Mouse (Mus musculus): ENCODE measurements around the gene Tctn3.

Tctn3 gene

GRCm38 (mm10) chr19:40611830-40612506, at the start of gene Tctn3, which contains the start of gene Entpd1:
TSS of gene Tctn3 (minus strand) at chr19:40612233.
TSS of gene Entpd1 (plus strand) at chr19:40612366.
- peak; percentile 86 to 94 for DNase-seq (ENCODE audit: low spot score in 2 of 2)

GRCm38 (mm10) chr19:40661108-40661507, 49.1 kb upstream of the Tctn3 start:
- peak in 1 of 2 experiments; percentile 35 for DNase-seq (ENCODE audit: low spot score in 2 of 2)

- DNase-seq (ENCODE audit: low spot score in 2 of 2), result no peak
Observed at GRCm38 (mm10) chr19:40660510-40660909, 48.5 kb upstream of the Tctn3 start.

GRCm38 (mm10) chr19:40659651-40660478, 47.8 kb upstream of the Tctn3 start:
- no peak for DNase-seq (ENCODE audit: low spot score in 2 of 2)

GRCm38 (mm10) chr19:40658935-40659334, 46.9 kb upstream of the Tctn3 start:
- DNase-seq (ENCODE audit: low spot score in 2 of 2), result no peak

GRCm38 (mm10) chr19:40658281-40658680, 46.2 kb upstream of the Tctn3 start:
- DNase-seq (ENCODE audit: low spot score in 2 of 2), result no peak

GRCm38 (mm10) chr19:40656207-40656606, 44.2 kb upstream of the Tctn3 start:
- DNase-seq (ENCODE audit: low spot score in 2 of 2), result no peak

- no peak for DNase-seq (ENCODE audit: low spot score in 2 of 2)
Observed at GRCm38 (mm10) chr19:40650090-40650489, 38.1 kb upstream of the Tctn3 start.

GRCm38 (mm10) chr19:40647319-40648158, 35.5 kb upstream of the Tctn3 start:
- DNase-seq (ENCODE audit: low spot score in 2 of 2), result no peak

GRCm38 (mm10) chr19:40646379-40646778, 34.3 kb upstream of the Tctn3 start:
- no peak for DNase-seq (ENCODE audit: low spot score in 2 of 2)

GRCm38 (mm10) chr19:40643846-40644245, 31.8 kb upstream of the Tctn3 start:
- no peak for DNase-seq (ENCODE audit: low spot score in 2 of 2)

- DNase-seq (ENCODE audit: low spot score in 2 of 2), result no peak
Observed at GRCm38 (mm10) chr19:40640799-40641198, 28.8 kb upstream of the Tctn3 start.

GRCm38 (mm10) chr19:40639729-40640304, 27.8 kb upstream of the Tctn3 start:
- no peak for DNase-seq (ENCODE audit: low spot score in 2 of 2)

- no peak for DNase-seq (ENCODE audit: low spot score in 2 of 2)
Observed at GRCm38 (mm10) chr19:40638582-40638981, 26.5 kb upstream of the Tctn3 start.

GRCm38 (mm10) chr19:40637601-40638000, 25.6 kb upstream of the Tctn3 start:
- DNase-seq (ENCODE audit: low spot score in 2 of 2), result no peak

- no peak for DNase-seq (ENCODE audit: low spot score in 2 of 2)
Observed at GRCm38 (mm10) chr19:40637091-40637490, 25.1 kb upstream of the Tctn3 start.

GRCm38 (mm10) chr19:40633144-40633543, 21.1 kb upstream of the Tctn3 start:
- no peak for DNase-seq (ENCODE audit: low spot score in 2 of 2)

GRCm38 (mm10) chr19:40632668-40633067, 20.6 kb upstream of the Tctn3 start:
- DNase-seq (ENCODE audit: low spot score in 2 of 2), result no peak

- DNase-seq (ENCODE audit: low spot score in 2 of 2), result no peak
Observed at GRCm38 (mm10) chr19:40632193-40632592, 20.2 kb upstream of the Tctn3 start.

- DNase-seq (ENCODE audit: low spot score in 2 of 2), result no peak
Observed at GRCm38 (mm10) chr19:40630606-40631005, 18.6 kb upstream of the Tctn3 start.

- DNase-seq (ENCODE audit: low spot score in 2 of 2), result no peak
Observed at GRCm38 (mm10) chr19:40630096-40630495, 18.1 kb upstream of the Tctn3 start.

- no peak for DNase-seq (ENCODE audit: low spot score in 2 of 2)
Observed at GRCm38 (mm10) chr19:40628950-40629349, 16.9 kb upstream of the Tctn3 start.

Data from spleen, postnatal 14 days (tissue).